Mouse (Mus musculus): Measurements from ENCODE around the gene Sar1b. TPM values are rescaled to one million over a fixed set of nuclear protein-coding genes. Genes with fewer than 3 reads are reported as not detected.

The Sar1b gene
- total and polyA plus RNA-seq, 3 experiments: 104 to 124 TPM; not detected in 1

GRCm38 (mm10) chr11:51837164-51838153 is 74.0 kb downstream of the Sar1b start:
- Histone ChIP-seq H3K4me3 (ENCODE audit: control insufficient read depth in 1 of 2, insufficient read depth in 1 of 2, low read depth in 2 of 2, low read length in 2 of 2) (no peak overlapping the region), H3K36me3 (ENCODE audit: control insufficient read depth in 1 of 2, insufficient read depth in 2 of 2, low read length in 2 of 2) (no peaks in the 10 kb centered on the region; a peak in 3 of 4 replicates), H3K9ac (ENCODE audit: control insufficient read depth, low read depth, low read length, poor library complexity, severe bottlenecking) (no peak overlapping the region), H3K27ac (ENCODE audit: control insufficient read depth, low read depth, low read length) (no peak overlapping the region), H3K79me2 (ENCODE audit: control insufficient read depth, insufficient read depth, low read length, poor library complexity) (no peaks in the 10 kb centered on the region), H3K27me3 (ENCODE audit: control insufficient read depth in 1 of 2, insufficient read depth in 2 of 2, low read length in 2 of 2) (no peaks in the 10 kb centered on the region), H3K9me3 (replicated peaks; ENCODE audit: insufficient read depth, low read length) (no peaks in the 10 kb centered on the region), H3K4me1 (ENCODE audit: control insufficient read depth in 1 of 2, insufficient read depth in 2 of 2, low read length in 2 of 2) (no peaks in the 10 kb centered on the region)
- DNase-seq (ENCODE audit: low read depth, low spot score): no peak
- TF ChIP-seq MAFK (IDR thresholded peaks at IDR 0.05; ENCODE audit: borderline replicate concordance, low read depth, low read length) (no peak), MYC (IDR thresholded peaks at IDR 0.05; ENCODE audit: low read depth, low read length) (no peak), EP300 (IDR thresholded peaks at IDR 0.05; ENCODE audit: low read depth in 1 of 2, low read length in 2 of 2) (no peak), GATA1 (IDR thresholded peaks at IDR 0.05; ENCODE audit: low read depth, low read length) (no peak), GABPA (IDR thresholded peaks at IDR 0.05; ENCODE audit: low read depth, low read length) (no peak), MAZ (IDR thresholded peaks at IDR 0.05; ENCODE audit: low read depth, low read length) (no peak), USF2 (IDR thresholded peaks at IDR 0.05; ENCODE audit: borderline replicate concordance in 1 of 2, insufficient read depth in 1 of 2, low read depth in 1 of 2, low read length in 2 of 2) (no peak), POLR2AphosphoS5 (IDR thresholded peaks at IDR 0.05; ENCODE audit: borderline replicate concordance, low read depth, low read length) (no peak), TCF12 (IDR thresholded peaks at IDR 0.05; ENCODE audit: low read depth, low read length) (no peak), ELF1 (IDR thresholded peaks at IDR 0.05; ENCODE audit: low read depth, low read length) (no peak), RCOR1 (IDR thresholded peaks at IDR 0.05; ENCODE audit: low read depth, low read length) (no peak), MYB (IDR thresholded peaks at IDR 0.05; ENCODE audit: low read depth, low read length) (no peak), NRF1 (IDR thresholded peaks at IDR 0.05; ENCODE audit: insufficient read depth, low read depth, low read length, poor library complexity, severe bottlenecking) (no peak), JUND (IDR thresholded peaks at IDR 0.05; ENCODE audit: low read depth, low read length) (no peak), ZC3H11A (IDR thresholded peaks at IDR 0.05; ENCODE audit: low read depth, low read length) (no peak), E2F4 (IDR thresholded peaks at IDR 0.05; ENCODE audit: borderline replicate concordance, low read depth, low read length) (no peak), ETS1 (IDR thresholded peaks at IDR 0.05; ENCODE audit: low read depth, low read length) (no peak), CHD1 (IDR thresholded peaks at IDR 0.05; ENCODE audit: low read depth, low read length) (no peak), ZNF384 (IDR thresholded peaks at IDR 0.05; ENCODE audit: low read depth, low read length) (no peak), CHD2 (IDR thresholded peaks at IDR 0.05; ENCODE audit: low read length) (no peak)

All from MEL (cell line).